Mouse (Mus musculus): ENCODE results near the gene Homez.

Gene Homez

DNA sequence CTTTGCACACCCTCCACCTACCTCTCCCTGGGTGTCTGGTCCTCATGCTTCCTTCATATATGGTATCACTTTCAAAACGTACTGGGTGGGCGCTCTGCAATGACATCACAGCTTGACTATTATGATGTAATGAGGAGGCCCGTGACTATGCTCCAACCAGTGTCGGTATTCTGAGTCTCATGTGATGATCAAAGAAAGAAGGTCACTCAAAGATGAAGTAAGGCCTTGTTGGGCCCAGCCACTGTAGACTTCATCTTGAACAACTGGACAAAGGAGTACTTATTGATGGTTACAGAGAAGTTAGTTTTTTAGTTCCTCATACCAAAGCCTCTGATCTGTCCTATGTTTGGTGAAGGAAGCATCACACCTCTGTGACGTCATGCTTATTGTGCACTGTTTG lies at the start of gene Homez:
Homez (minus strand) TSS at position 101 of the 400 bp plus-strand sequence.
- no peak for DNase-seq (ENCODE audit: low read depth)

- no peak for DNase-seq (ENCODE audit: low read depth)
These were observed 49.4 kb upstream of the Homez start for GRCm38 (mm10) chr14:54920076-54920685.

GRCm38 (mm10) chr14:54913343-54913742 lies 42.6 kb upstream of the Homez start:
- no peak for DNase-seq (ENCODE audit: low read depth)

DNA sequence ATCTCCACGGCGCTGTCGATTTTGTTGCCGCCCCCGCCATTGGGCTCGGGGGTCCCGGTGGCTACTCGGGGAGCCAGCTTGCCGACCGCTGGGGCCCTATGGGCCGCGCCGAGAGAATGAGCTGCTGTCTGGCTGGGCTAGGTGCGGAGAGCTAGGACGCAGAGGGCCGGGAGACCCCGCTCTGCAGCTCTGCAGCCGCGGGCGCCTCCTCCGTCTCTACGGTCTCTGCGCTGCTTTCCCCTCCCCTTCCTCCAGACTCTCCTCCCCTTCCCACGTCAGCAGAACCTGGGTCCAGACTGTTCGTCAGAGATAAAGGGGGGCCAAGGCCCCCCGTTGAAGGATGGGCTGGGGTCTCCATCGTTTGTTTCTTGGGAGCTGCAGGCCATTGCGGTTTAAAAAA lies 42.1 kb upstream of the Homez start, which contains the start of gene Slc22a17:
Slc22a17 (minus strand) TSS at position 247 of the 400 bp plus-strand sequence.
- DNase-seq (ENCODE audit: low read depth) = no peak

DNA sequence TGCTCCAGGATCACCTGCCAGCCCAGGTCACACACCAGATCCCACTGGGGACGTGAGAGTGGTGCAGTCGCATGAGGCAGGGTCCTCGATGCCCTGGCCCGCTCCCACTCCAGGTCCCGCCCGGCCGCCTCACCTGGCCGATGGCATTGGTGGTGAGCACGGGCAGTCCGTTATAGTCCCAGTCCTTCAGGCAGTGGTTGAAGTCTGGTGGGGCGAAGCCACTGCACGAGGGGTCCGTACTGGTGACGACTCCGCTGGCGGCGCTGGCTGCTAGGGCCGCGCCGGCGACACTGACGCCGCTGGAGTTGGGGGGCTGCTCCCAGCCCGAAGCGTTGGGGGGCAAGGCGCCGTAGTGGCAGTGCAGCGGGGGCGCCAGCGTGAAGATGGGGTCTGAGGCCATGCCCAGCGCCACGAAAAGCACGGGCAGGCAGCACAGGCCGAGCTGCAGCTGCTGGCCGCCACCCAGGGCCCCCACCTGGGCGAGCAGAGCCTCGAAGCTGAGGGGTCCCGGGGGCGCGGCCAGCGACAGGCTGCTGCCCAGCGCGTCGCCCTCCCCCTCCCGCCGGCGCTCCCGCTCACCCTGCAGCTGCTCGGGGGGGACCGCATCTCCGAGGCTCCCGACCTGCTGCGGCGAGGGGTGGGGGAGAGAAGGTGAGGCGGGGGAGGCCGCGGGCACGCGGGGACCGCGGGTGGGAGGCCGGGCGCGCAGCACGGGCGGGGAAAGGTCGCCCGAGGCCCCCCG lies 41.5 kb upstream of the Homez start:
- DNase-seq (ENCODE audit: low read depth) = no peak

DNA sequence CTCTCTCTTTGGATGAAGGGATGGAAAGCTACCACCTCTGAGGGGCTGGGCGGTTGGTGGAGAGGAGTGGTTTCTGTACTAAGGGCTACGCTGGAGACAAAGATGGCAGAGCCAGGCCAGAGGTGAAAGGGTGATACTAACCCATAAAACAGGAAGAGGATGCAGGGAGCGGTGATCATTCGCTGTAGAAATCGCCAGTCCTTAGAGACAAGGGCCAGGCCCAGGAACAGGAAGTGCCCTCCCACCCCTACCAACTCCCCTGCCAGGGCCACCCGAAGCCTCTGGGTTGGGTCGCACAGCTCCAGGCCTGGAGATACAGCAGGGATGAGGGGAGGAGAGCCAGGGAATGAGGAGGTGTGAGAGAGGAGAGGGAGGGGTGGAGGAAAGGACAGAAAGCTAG lies 37.9 kb upstream of the Homez start:
- DNase-seq (ENCODE audit: low read depth) = no peak

GRCm38 (mm10) chr14:54903641-54904040 lies 32.9 kb upstream of the Homez start:
- no peak for DNase-seq (ENCODE audit: low read depth)

DNA sequence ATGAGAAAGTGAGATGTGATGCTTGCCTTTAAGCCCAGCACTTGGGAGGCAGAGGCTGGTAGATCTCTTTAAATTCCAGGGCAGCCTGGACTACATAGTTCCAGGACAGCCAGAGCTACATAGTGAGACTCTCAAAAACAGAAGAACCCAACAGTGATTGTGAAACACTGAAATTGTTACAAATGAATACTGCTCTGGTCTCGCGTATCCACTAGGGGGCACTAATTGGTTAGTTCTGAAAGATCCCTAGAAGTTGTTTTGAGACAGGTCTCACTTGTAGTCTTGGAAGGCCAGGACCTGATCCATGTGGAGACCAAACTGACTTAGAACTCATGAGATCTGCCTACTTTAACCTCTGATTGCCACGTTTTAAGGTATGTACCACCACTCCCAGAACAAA lies 29.6 kb upstream of the Homez start:
- peak; percentile 63 for DNase-seq (ENCODE audit: low read depth)

DNA sequence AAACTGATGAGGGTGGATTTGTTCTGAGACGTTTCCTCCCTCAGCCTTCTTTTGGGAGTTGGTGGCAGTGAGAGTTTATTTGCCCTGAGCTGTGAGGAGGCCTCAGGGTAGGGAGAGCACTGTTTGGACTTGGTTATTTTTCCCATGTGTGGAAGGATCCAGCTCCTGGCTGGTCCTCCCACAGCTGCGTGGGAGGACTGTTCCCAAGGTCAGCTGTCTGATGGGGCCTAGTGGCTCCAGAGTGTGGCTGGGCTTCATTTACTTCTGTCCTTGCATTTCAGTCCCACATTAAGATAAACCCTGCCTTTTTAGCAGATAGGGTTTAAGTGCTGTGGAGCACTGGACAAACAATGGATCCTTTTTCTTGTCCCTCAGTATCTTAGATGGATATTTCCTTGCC lies 26.7 kb upstream of the Homez start:
- no peak for DNase-seq (ENCODE audit: low read depth)

GRCm38 (mm10) chr14:54894296-54895151 lies 23.8 kb upstream of the Homez start:
- no peak for DNase-seq (ENCODE audit: low read depth)

GRCm38 (mm10) chr14:54893651-54894181 lies 23.0 kb upstream of the Homez start:
- peak; percentile 99 for DNase-seq (ENCODE audit: low read depth)

- DNase-seq (ENCODE audit: low read depth) = no peak
These were observed 21.4 kb upstream of the Homez start, which contains the start of gene Pabpn1 for GRCm38 (mm10) chr14:54892200-54892599. Gene Pabpn1, plus strand, starts transcription at chr14:54892500.

DNA sequence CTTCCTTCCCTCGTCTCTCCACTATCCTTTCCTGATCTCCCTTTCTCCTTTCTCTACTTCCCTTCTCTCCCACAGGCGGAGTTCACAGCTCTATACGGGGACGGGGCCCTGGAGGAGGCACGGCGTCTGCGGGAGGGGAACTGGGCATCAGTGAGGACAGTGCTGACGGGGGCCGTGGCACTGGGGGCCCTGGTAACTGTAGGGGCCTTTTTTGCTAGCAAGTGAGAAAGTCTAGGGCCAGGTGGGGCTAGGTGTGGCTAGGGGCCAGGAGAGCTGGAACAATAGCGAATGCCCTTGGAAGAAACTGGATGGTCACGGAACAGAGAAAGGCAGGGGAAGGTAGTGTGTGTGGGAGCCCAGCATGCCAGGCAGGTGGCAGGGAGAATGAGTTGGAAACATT lies 14.5 kb upstream of the Homez start:
- DNase-seq (ENCODE audit: low read depth) = no peak

DNA sequence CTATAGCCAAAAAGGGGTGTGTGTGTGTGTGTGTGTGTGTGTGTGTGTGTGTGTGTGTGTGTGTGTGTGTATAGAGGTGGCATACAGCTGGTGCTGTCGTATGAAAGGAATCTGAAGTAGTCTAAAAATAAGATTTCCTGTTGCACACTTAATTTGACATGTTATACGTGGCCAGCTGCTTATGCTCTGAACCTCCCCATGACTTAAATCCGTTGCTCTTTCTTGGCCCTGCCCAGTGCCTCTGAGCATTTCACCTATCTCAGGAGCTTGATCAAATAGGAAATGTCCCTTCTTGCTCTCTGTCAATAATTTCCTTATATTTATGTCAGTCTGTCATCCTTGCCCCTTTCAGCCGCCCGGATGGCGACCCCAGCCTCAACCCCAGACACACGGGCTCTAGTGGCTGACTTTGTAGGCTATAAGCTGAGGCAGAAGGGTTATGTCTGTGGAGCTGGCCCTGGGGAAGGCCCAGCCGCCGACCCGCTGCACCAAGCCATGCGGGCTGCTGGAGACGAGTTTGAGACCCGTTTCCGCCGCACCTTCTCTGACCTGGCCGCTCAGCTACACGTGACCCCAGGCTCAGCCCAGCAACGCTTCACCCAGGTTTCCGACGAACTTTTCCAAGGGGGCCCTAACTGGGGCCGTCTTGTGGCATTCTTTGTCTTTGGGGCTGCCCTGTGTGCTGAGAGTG lies 13.4 kb upstream of the Homez start:
- no peak for DNase-seq (ENCODE audit: low read depth)

DNA sequence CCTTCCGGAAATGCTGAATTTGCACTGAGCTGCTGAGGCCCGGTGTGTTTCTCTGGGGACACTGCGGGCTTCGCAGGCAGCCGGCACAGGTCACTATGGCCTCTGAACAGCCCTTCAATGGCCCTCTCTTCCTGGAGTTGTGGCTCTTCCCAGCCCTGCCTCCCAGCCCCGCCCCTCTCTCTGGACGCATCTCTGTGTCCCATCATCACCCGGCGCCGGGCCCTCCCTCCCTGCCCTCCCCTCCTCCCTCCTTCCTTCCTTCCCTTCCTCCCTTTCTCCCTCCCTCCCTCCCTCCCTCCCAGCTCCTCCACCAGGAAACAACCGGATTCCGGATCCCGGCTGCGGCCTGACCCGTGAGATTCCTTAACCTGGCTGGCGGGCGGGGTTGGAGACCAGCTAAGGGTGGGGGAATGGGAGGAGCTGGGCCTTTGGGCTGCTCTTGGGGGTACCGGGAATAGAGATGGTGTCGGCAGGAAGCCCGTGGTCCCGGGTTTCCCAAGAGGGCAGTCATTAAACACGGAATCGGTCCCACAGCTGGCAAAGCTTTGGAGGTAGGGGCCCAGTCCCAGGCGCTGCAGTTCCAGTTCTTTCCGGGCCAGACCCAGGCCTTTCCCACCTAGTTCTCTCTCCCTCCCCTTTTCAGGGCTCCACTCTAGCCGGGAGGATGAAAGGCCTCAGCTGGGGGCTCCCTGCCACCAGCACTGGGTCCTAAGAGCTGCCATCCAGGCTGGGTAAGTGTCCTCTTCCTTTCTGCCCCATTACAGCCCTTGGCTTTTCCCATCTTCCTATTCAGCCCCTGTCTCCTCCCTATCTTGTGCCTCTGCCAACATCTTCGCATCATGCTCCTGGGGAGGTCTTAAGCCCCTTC lies 12.6 kb upstream of the Homez start, which contains the start of the genes Bcl2l2 and Gm20521:
Bcl2l2 (plus strand) TSS at position 224 of the 868 bp plus-strand sequence.
Gm20521 (plus strand) TSS at position 288 of the 868 bp plus-strand sequence.
- peak; percentile 70 for DNase-seq (ENCODE audit: low read depth)

- no peak for DNase-seq (ENCODE audit: low read depth)
These were observed 6.4 kb upstream of the Homez start, which contains the start of gene Ppp1r3e for GRCm38 (mm10) chr14:54877048-54877715. Gene Ppp1r3e, minus strand, starts transcription at chr14:54877550.

DNA sequence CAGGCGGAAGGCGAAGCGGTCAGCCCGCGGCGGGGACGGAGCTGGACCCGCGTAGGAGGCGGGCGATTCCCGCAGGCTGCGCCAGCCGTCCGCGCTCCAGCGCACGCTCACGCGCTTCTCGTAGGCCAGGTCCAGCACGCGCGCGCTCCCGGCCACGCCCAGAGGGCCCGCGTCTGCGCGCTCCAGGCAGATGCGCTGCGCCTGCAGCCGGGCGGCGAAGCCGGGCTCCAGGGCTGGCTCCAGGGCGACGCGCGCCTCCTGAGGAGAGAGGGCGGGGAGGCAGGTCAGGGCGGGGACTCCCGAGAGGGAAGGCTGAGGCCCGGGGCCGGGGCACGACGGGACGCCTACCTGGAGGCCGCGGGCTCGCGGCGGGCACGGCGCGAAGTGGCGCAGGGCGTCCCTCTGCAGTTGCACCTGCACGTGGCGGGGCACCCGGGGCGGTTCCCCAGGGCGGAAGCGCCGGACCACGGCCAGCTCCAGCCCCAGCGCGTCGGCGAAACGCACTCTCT lies 5.8 kb upstream of the Homez start:
- peak; percentile 56 for DNase-seq (ENCODE audit: low read depth)

GRCm38 (mm10) chr14:54875844-54876538 lies 5.2 kb upstream of the Homez start:
- DNase-seq (ENCODE audit: low read depth) = no peak

GRCm38 (mm10) chr14:54874165-54874564 lies 3.4 kb upstream of the Homez start:
- no peak for DNase-seq (ENCODE audit: low read depth)
